Mouse (Mus musculus) layer of hippocampus, postnatal 10 days (tissue): Measurements from ENCODE around the gene Rab27a. TPM values are rescaled to one million over a fixed set of nuclear protein-coding genes. Genes with fewer than 3 reads are reported as not detected.
"Not testable (repeated sequence)": the region's sequence is repeated elsewhere in the genome, so short reads cannot be mapped to it uniquely, and the experiment has no call there.

ENCODE experiments used
- DNase-seq, 2 experiments: peaks; one replicate each; pipeline ENCODE4 v3.0.0; 2021; ENCODE audit warnings: low spot score in 2 of 2
- total RNA-seq, 2 experiments: library from RNA; stranded (reverse); gene quantifications; 2 replicates each; pipeline ENCODE4 v1.2.3; 2021

Rab27a gene
- total RNA-seq, 2 experiments from 2014 or later = 7.1 to 8.7 TPM

DNA sequence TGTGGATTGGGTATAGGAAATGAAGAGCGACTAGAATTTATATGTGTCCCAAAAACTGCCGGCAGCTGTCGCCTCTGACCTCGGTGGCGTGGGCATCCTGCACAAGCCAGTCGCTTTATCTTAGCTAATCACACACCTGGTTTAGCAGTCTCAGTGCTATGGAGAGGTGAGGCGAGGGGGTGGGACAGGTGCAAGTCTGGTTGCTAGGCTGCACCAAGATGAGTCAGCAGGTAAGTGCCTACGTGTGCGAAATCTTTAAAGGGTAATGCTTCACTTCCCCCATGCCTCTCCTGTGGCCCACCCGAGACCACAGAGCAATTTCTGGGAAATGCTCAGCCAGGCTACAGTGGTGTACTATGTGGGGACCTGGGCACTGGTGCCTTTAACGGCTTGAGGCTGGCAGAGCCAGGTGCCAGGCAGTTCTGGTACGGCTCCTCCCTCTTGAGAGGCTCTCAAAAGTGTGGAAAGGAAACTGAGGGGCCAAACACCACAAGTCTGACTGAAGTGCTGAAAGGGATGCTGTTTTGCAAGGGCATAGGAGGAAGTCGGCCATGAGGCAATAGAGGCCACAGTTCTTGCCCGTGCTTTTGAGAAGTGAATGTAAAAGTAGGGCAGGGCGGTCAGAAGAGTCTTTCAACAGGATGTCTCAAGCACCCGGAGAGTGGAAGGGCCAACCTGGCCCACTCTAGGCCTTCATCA is 44.7 kb downstream of the Rab27a start:
- DNase-seq = no peak

DNA sequence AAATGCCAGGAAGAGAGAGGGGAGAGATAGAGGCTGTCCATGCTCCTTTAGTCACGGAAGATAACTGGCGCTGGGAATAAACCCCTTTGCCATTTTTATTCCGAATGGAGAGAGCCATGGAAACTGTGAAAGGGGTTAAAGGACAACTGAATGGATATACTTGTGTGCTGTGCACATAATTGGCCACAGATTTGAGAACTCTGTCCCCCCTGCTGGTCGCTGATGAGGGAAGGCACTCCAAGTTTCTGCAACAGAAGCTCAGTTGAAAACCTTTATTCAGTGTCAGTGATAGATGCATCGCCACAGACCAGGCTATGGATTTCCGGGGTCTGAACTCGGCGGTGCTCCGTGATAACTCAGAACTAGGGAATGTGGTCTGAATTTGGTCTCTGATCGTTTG is 45.5 kb downstream of the Rab27a start:
- no peak for DNase-seq

DNA sequence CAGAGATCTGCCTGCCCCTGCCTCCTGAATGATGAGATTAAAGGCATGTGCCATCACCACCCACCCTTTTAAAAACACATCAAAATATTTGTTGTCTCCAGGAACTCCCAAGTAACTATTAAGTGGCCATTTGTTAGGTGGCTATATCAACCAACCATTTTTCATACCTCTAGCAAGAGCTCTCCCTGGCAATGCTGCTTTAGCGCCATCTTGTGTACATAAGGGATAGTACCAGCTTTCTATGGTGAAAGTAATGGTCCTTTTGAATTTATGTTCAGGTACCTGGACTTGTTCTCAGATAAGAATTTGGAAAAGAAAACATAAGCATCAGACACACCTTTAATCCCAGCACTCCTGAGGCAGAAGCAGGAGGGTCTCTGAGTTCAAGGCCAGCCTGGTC is 47.1 kb downstream of the Rab27a start:
- DNase-seq = peak; percentile 26 to 45

DNA sequence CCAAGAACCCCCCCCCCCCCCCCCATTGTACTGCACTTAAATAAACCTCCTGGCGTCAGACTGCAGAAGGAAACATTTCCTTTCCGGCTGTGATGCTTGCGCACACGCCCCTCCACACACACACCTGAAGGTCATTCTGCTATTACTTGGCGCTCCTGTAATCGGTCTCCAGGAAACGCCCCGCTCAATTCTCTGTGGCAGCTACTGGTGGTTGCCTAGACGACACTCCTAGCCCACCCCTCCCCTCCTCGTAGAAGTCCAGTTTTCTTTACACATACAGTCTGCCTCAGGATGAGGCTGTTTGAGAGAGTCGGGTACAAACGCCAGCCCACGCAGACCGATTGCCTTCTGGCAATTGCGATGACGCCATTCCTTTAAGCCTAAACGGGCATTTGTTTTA is 49.9 kb downstream of the Rab27a start:
- no peak for DNase-seq

DNA sequence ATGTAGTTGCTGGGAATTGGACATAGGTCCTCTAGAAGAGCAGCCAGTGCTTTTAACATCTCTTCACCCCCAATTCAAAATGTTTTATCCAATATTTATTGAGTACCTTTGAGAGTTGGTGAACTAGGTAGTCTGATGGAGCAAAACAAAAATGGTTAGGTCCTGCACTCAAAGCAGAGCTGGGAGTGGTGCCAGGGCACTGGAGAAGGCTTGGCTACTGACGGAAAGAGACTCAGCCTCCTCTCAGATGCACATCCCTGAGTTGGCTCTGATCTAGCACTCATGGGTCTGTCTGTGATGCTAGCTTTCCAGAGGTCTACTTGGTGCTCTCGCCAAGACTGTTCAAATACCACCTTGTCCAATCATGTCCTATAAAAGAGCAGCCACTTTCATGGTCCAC is 53.2 kb downstream of the Rab27a start:
- no peak for DNase-seq

DNA sequence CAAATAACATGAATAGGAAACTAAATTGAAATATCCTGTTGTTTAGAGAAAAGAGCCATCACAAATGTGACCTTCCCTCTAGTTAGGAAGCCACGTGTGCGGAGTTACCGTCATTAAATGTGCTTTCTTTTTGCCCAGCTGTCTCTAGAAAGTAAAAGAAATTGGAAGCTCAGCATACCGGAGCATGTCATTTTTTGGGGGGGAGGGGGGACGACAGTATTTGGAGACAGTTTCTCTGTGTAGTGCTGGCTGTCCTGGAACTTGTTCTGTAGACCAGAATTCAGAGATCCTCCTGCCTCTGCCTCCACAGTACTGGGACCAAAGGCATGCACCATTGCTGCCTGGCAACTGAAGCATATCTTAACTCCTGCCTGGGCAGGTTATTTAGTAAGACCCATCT is 56.9 kb downstream of the Rab27a start, which contains the start of gene Khdc3:
Gene Khdc3 (plus strand): TSS at position 301 of the 400 bp plus-strand sequence.
- DNase-seq = no peak

DNA sequence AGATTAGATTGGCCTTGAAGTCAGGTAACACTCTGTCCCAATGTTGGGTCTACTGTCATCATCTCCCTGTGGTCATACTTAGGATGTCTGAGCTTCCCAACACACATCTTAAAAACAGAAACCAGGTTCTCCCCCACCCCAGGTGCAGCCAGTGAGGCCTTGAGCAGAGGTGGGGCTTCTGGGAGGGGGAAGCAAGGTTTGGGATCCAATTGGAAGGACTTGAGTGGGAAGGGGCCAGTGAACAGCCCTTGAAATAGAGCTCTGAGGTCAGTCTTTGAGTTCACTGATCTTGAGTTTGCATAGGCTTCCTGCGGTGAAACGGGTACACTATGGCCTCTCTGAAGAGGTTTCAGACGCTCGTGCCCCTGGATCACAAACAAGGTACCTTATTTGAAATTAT is 57.5 kb downstream of the Rab27a start, which contains the start of gene Gm20509:
Gene Gm20509 (plus strand): TSS at position 290 of the 400 bp plus-strand sequence.
- DNase-seq = no peak

DNA sequence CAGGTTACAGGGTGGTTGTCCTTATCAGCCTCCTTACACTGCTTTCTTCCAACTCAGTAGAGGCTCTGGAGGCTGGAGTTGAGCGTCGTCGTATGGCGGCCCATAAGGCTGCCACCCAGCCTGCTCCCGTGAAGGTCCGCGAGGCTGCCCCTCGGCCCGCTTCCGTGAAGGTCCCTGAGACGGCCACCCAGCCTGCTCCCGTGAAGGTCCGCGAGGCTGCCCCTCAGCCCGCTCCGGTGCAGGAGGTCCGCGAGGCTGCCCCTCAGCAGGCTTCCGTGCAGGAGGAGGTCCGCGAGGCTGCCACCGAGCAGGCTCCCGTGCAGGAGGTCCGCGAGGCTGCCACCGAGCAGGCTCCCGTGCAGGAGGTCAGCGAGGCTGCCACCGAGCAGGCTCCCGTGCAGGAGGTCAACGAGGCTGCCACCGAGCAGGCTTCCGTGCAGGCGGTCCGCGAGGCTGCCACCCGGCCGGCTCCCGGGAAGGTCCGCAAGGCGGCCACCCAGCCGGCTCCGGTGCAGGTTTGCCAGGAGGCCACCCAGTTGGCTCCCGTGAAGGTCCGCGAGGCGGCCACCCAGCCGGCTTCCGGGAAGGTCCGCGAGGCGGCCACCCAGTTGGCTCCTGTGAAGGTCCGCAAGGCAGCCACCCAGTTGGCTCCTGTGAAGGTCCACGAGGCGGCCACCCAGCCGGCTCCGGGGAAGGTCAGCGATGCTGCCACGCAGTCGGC is 58.7 kb downstream of the Rab27a start:
- DNase-seq = peak; percentile 45 to 55

DNA sequence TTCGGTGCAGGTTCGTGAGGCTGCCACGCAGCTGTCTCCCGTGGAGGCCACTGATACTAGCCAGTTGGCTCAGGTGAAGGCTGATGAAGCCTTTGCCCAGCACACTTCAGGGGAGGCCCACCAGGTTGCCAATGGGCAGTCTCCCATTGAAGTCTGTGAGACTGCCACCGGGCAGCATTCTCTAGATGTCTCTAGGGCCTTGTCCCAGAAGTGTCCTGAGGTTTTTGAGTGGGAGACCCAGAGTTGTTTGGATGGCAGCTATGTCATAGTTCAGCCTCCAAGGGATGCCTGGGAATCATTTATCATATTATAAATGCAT is 59.2 kb downstream of the Rab27a start:
- no peak for DNase-seq

DNA sequence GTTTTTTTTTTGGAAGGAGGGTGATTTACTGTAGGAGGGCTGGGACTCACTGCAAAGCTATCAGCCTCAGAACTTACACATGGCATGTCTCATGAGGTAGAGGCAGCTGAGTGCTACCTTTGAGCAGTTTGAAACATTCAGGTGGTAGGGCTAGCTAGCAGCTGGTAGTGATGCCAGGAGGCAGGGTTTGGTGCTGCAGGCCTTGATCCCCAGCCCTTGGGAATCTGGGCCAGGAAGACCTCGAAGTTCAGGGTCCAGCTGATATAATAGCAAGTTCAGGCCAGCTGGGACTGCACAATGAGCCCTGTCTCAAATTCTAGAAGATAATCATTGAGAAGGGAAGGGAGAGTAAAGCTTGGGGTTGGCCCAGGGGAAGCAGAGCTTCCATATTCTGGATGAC is 60.5 kb downstream of the Rab27a start:
- no peak for DNase-seq

DNA sequence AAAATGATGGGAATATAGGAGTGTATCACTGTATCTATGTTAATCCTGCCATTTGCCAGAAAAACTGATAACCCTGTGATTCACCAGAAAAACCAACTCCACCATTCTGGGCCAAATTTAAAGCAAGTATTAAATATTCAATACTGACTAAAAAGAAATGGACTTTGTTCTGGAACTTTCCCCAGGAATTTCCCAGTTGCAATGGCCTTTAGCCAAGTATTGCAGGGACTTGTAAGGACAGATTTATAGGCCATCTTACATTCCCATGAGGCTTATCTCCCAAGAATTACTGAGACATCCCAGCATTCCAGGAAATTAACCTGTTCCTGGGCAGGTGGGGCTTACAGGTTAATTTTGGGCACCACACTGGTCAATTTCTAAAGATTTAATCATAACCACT is 61.1 kb downstream of the Rab27a start:
- no peak for DNase-seq

DNA sequence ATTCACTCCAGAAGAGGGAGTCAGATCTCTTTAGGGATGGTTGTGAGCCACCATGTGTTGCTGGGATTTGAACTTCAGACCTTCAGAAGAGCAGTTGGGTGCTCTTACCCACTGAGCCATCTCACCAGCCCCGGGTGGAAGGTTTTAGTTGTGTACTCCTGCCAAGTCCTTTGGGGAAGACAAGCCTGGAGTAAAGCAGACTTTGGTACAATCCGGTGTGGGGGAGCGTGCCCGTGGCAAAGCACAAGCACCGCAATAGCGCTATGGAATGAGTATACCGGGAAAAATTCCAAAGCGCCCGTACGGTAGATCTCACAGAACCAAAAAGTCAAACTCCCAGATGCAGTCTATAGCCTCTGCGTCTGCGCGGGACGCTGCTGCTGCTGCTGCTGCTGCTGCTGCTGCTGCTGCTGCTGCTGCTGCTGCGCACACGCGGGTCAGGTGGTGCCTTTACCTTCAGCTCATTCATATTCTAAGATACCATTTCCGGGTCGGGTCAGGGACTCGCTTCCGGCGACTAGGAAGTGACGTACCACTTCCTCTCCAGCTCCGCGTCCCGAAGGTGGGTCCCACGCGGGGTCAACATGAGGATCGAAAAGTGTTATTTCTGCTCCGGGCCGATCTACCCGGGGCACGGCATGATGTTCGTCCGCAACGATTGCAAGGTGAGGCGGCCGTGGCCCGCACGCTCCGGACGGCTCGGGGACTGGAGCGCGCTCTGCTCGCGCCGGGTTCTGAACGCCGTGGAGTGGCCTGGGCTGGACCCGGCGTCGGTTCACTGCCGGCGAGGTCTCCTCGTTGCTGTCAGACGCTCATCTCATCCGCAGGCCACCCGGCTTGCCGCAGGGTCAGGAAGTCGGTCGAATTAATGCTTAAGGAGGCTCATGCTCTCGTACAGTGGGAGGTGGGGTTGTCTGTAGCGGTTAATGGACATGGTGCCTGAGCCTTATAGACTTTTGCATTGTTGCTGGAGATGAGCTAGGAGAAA is 68.6 kb downstream of the Rab27a start, which contains the start of gene Rsl24d1:
Gene Rsl24d1 (plus strand): TSS at position 508 of the 988 bp plus-strand sequence.
- peak; percentile 76 to 82 for DNase-seq

DNA sequence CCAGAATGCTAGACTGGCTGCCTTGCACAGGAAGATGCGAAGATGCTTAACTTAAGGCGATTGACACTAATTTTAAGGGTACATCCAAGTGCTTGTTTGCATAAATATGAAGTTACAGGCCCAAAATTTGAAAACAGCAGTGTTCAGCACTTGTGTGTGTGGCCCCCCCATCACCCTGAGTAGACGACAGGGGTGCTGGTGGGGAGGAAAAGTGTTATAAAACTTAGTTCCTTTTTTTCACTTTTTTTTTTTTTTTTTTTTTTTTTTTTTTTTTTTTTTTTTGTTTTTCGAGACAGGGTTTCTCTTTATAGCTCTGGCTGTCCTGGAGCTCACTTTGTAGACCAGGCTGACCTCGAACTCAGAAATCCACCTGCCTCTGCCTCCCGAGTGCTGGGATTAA is 72.0 kb downstream of the Rab27a start:
- DNase-seq = not testable (repeated sequence)

DNA sequence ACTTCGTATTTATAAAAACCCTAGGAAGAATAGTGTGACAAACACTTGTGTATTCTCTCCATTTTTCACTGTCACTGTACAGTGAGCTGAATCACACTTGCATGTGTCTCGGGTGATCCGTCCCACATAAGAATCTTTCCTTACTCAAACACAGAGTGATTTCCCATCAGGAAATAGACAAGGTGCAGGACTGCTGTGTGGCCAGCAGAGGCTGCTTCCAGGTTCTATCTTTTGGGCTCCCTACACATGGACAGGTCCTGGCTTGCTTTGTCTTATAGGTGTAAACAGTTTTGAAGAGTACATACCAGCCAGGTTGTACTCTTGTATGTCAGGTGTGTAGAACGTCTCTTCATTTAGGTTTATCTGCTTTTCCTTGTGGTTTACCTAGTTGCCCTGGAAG is 73.4 kb downstream of the Rab27a start:
- no peak for DNase-seq

DNA sequence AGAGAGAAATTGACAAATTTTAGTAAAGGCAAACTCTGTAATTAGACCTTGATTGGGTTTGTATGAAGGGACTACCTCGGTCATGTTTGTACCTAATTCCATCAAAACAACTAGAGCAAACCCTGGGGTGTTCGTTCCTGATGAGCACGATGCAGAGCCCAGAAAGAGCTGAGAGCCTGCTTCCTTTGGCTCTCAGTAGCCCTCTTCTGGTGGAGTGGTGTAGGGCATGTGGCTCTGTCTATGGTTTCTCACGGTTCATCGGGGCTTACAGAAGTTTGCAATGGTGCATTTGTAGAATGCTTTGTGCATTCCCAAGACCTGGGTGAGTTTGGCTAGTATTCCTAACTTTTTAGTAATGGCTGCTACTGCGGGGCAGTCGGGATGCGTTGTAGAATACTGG is 77.1 kb downstream of the Rab27a start:
- peak; percentile 38 to 44 for DNase-seq

DNA sequence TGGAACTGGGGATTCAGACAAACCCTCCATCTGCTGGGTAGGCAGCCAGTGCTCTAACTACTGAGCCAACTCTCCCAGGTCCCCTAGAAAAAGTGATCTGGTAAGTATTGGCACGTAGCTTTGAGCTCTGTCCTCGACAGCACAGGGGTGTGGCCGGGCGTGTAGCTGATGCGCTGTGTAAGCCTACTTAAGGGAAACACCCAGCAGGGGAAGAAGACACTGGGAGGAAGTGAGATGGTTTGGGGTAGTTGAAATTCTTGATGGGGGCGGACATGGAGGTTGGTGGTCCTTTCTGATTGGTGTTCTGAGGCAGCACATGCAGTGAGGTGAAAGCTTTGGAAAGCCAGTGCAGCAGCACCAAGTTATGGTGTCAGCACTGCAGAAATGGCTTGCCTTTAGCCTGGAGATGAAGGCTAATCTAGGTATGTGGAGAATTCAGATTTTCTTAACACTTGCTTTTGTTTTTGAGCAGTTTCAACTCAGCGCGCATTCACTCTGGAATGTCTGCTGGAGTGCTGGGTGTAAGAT is 80.5 kb downstream of the Rab27a start:
- no peak for DNase-seq

DNA sequence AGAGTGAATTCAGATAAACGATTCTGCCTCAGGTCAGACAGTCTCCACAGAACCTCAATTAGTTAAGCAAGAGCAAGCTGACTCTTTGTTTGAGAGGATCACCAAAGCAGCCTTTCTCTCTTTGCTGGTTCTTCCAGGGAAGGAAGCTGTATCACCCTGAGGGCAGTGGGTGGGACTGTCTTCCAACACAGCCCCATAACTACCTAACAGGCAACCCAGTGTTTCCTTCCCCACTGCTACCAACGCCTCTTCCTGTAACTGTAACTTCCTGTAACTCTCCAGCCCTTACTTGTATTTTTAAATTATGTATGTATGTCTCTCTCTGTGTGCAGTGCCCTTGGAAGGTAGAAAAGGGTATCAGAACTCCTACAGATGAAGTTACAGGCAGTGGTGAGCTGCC is 82.8 kb downstream of the Rab27a start:
- DNase-seq = no peak

DNA sequence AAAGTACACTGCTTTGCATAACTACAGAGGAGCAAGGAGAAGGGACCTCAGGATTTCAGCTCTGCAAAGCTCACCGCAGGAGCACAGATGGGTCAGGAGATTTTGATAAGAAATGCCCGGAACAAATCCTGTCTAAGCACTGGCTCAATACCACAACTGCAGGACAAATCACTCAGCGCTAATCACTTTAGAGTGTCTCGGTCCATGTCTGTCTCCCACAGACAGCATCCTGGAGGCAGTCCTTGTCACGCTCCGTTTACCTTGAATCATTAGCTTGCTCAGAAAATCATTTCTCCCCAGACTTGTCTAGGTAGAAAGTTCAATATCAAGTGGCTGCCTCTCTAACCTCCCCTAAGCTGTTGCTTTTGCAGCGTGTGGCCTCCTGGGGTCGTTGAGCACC is 85.2 kb downstream of the Rab27a start:
- no peak for DNase-seq

DNA sequence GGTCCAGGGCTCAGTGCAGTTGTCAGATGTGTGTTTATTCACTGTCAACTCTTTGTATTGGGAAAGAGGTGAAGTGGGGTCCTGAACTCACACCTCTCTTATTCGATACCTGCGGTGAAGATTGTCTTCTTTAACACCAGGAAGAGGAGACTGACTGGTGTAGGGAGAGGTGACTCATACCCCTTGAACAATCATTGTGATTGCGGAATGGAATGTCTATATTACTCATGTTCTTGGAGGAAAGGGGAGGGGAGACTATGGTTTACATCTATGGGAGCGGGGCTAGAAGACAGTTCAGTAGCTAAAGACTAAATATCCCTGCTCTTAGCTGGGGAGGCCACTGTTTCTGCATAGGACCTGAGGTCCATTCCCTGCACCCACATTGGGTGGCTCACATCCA is 85.9 kb downstream of the Rab27a start:
- no peak for DNase-seq

DNA sequence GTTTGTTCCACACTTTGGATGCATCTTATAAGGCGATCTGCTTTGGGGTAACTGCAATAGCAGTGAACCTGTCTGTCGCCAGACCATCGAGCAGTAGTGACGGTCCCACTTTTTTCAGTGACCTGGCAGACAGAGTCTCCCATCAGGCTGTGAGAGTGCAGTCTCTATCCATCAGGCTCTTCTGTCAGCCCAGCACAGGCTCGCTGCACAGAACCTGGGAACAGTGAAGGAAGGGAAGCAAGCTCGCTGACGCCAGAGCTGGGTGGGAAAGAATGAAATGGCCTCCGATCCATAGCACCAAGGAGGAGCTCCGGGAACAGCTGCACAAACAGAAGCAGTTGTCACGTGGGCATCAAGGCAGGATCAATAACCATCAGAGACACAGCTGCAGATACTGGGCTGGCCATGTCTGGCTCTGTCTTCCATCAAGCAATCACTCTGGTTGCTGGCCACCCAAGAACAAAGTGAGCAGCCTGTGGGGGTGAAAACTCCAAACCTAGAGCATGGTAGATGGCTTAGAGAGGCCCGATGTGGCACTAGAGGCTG is 92.8 kb downstream of the Rab27a start:
- no peak for DNase-seq
